ENCODE assay signal across 13 mouse cellular contexts in genomic region chr14:121338819-121339573, GRCm38 (mm10). TPM values are rescaled to one million over a fixed set of nuclear protein-coding genes. Genes with fewer than 3 reads are reported as not detected.
A peak's percentile ranks its signal among the peaks of the same experiment; 100 is the strongest.
DNase-seq lines count a peak whose midpoint lies in the region; ATAC-seq and TF ChIP-seq lines count a peak whose summit lies in the region.
"Had no signal": no experiment of that assay in that cellular context is flagged by ENCODE, and none has a peak within 500 bp of the region (broad histone marks: within the 10 kb centered on the region; RNA-seq: fewer than 3 reads in every experiment).

No protein-coding gene starts in this region.

- peak; percentile 73; the same call in 1 of the 2 replicates for TF ChIP-seq EP300 in heart, adult 2 months (IDR thresholded peaks at IDR 0.05; ENCODE audit: insufficient read depth, low read depth, low read length)

- TF ChIP-seq CTCF in heart, adult 2 months (IDR thresholded peaks at IDR 0.05), result no peak
- TF ChIP-seq CTCF in lung, embryonic 14.5 days (IDR thresholded peaks at IDR 0.05; ENCODE audit: low read depth), result no peak
- no peak for TF ChIP-seq CTCF in lung, adult 2 months (IDR thresholded peaks at IDR 0.05; ENCODE audit: insufficient read depth, low read length)

- H3K9me3 ChIP-seq in lung, embryonic 14.5 days (ENCODE audit: low read depth, low read length), result no peaks in the 10 kb centered on the region
- no peaks in the 10 kb centered on the region for H3K9me3 ChIP-seq in kidney, embryonic 15.5 days (replicated peaks)
- H3K9me3 ChIP-seq in midbrain, embryonic 15.5 days, result no peaks in the 10 kb centered on the region

- H3K27me3 ChIP-seq in heart, adult 2 months (ENCODE audit: control insufficient read depth, insufficient read depth, low read length), result no peaks in the 10 kb centered on the region
- no peaks in the 10 kb centered on the region for H3K27me3 ChIP-seq in lung, embryonic 14.5 days (ENCODE audit: insufficient read depth, low read length)
- H3K27me3 ChIP-seq in kidney, embryonic 15.5 days, result no peaks in the 10 kb centered on the region
- no peaks in the 10 kb centered on the region for H3K27me3 ChIP-seq in midbrain, embryonic 15.5 days (replicated peaks)
- H3K27me3 ChIP-seq: Patski had no signal

- no peak for TF ChIP-seq POLR2A in heart, adult 2 months (IDR thresholded peaks at IDR 0.05; ENCODE audit: insufficient read depth, low read depth, low read length)
- TF ChIP-seq POLR2A in lung, adult 2 months (IDR thresholded peaks at IDR 0.05; ENCODE audit: borderline replicate concordance, extremely low read depth, low read depth, low read length), result no peak

- 60% methylated on average over 18 of the region's 18 CpGs for WGBS in heart, adult 2 months
- 57% methylated on average over 18 of the region's 18 CpGs for WGBS in lung, embryonic 14.5 days
- 69% methylated on average over 18 of the region's 18 CpGs for WGBS in lung, adult 2 months
- 52% methylated on average over 18 of the region's 18 CpGs for WGBS in kidney, embryonic 15.5 days
- WGBS in midbrain, embryonic 15.5 days, result 74% methylated on average over 18 of the region's 18 CpGs

- peaks cover 33% of the 10 kb centered on the region for H3K4me1 ChIP-seq in heart, adult 2 months (ENCODE audit: control insufficient read depth, insufficient read depth, low read length)
- H3K4me1 ChIP-seq in lung, embryonic 14.5 days (ENCODE audit: insufficient read depth), result peaks cover 14% of the 10 kb centered on the region
- H3K4me1 ChIP-seq in lung, adult 2 months (ENCODE audit: control insufficient read depth, insufficient read depth, low read length), result peaks cover 12% of the 10 kb centered on the region
- H3K4me1 ChIP-seq in kidney, embryonic 15.5 days, result peaks cover 52% of the 10 kb centered on the region
- 0 out of 2 replicates have a peak, but pooled peaks cover 3% of the 10 kb centered on the region for H3K4me1 ChIP-seq in midbrain, embryonic 15.5 days

- H3K79me2 ChIP-seq in heart, adult 2 months (replicated peaks; ENCODE audit: control insufficient read depth, insufficient read depth, low read length), result peaks cover 20% of the 10 kb centered on the region

- DNase-seq in heart, adult 2 months, result peak in 1 of 2 experiments; percentile 60
- DNase-seq in heart, postnatal 25 days (ENCODE audit: low spot score), result no peak
- peak; percentile 75 for DNase-seq in lung, embryonic 14.5 days
- no peak for DNase-seq in lung, adult 2 months
- no peak for DNase-seq in adrenal gland, adult 18-20 months (ENCODE audit: low spot score in 2 of 2)
- DNase-seq: adrenal gland, postnatal 36 days; retina, postnatal 1 day had no signal

- H3K4me2 ChIP-seq in lung, embryonic 14.5 days, result no peak overlapping the region
- no peak overlapping the region for H3K4me2 ChIP-seq in kidney, embryonic 15.5 days
- no peak overlapping the region for H3K4me2 ChIP-seq in midbrain, embryonic 15.5 days

- intact Hi-C loops in heart, adult 2 months (cut with DNase I), result no loop called here
- intact Hi-C loops in heart, postnatal 25 days (cut with DNase I), result no loop called here

- no peaks in the 10 kb centered on the region for H3K36me3 ChIP-seq in heart, adult 2 months (ENCODE audit: control insufficient read depth, insufficient read depth, low read length)
- peaks cover 25% of the 10 kb centered on the region for H3K36me3 ChIP-seq in lung, embryonic 14.5 days (ENCODE audit: insufficient read depth)
- peaks cover 35% of the 10 kb centered on the region for H3K36me3 ChIP-seq in kidney, embryonic 15.5 days
- no peaks in the 10 kb centered on the region for H3K36me3 ChIP-seq in midbrain, embryonic 15.5 days (replicated peaks)

- ATAC-seq in lung, embryonic 14.5 days (ENCODE audit: insufficient read depth), result peak; percentile 83; the same call in 1 of the 2 replicates
- peak; percentile 64 for ATAC-seq in kidney, embryonic 15.5 days (replicated peaks; ENCODE audit: low FRiP score)
- ATAC-seq in midbrain, embryonic 15.5 days (replicated peaks), result 0 out of 2 replicates have a peak, but pooled peaks have one; percentile 30
- ATAC-seq in megakaryocyte-erythroid progenitor cell, adult 5-6 weeks (replicated peaks; ENCODE audit: low FRiP score, low TSS enrichment, poor library complexity, severe bottlenecking), result no peak
- ATAC-seq: Patski had no signal

- no peak overlapping the region for H3K9ac ChIP-seq in heart, adult 2 months (ENCODE audit: low read depth, low read length)
- H3K9ac ChIP-seq in lung, embryonic 14.5 days, result no peak overlapping the region
- no peak overlapping the region for H3K9ac ChIP-seq in kidney, embryonic 15.5 days
- no peak overlapping the region for H3K9ac ChIP-seq in midbrain, embryonic 15.5 days
- H3K9ac ChIP-seq: liver, embryonic 14.5 days had no signal

- no peak overlapping the region for H3K4me3 ChIP-seq in heart, adult 2 months
- no peak overlapping the region for H3K4me3 ChIP-seq in lung, embryonic 14.5 days (ENCODE audit: low read depth, low read length)
- no peak overlapping the region for H3K4me3 ChIP-seq in lung, adult 2 months (replicated peaks; ENCODE audit: extremely low read depth, low read depth, low read length)
- no peak overlapping the region for H3K4me3 ChIP-seq in kidney, embryonic 15.5 days (replicated peaks)
- H3K4me3 ChIP-seq in midbrain, embryonic 15.5 days, result no peak overlapping the region
- H3K4me3 ChIP-seq: myocyte had no signal

- peak overlapping the region; percentile 48 for H3K27ac ChIP-seq in heart, adult 2 months
- H3K27ac ChIP-seq in lung, embryonic 14.5 days (ENCODE audit: low read depth), result peak overlapping the region; percentile 21; the same call in 1 of the 2 replicates
- H3K27ac ChIP-seq in kidney, embryonic 15.5 days, result peak overlapping the region; percentile 51; the same call in 1 of the 2 replicates
- no peak overlapping the region for H3K27ac ChIP-seq in midbrain, embryonic 15.5 days
- H3K27ac ChIP-seq: liver, embryonic 14.5 days had no signal

RNA-seq across cellular contexts. Expression of gene Stk24, which starts 40.8 kb away (rescaled TPM):
- 10 to 100 TPM; 70.2 to 75.6 TPM for total RNA-seq in heart, adult 2 months (2021)
- polyA plus RNA-seq in heart, adult 2 months (2012; rRNA removed), result 21.4 and 38.8 TPM in 2 replicates
- 10 to 100 TPM; 67.1 to 78.4 TPM for total RNA-seq in heart, postnatal 25 days (2021)
- polyA plus RNA-seq in lung, embryonic 14.5 days (2014; fragmentation: Nextera tagmentation; extraction: Ambion mirVana), result 50.3 and 51.7 TPM in 2 replicates
- polyA plus RNA-seq in lung, adult 2 months (2012; rRNA removed), result 22.0 and 26.9 TPM in 2 replicates
- polyA plus RNA-seq in kidney, embryonic 15.5 days (2015; fragmentation: Nextera tagmentation; extraction: Ambion mirVana), result 37.9 and 39.3 TPM in 2 replicates
- 18.5 and 18.6 TPM in 2 replicates for polyA plus RNA-seq in midbrain, embryonic 15.5 days (2015; fragmentation: Nextera tagmentation; extraction: Ambion mirVana)
- total RNA-seq in megakaryocyte-erythroid progenitor cell, adult 5-6 weeks (2014; fragmentation: Nextera tagmentation), result 117 and 138 TPM in 2 replicates
- 81.3 and 102 TPM in 2 replicates for total RNA-seq in megakaryocyte-erythroid progenitor cell, adult 5-6 weeks (2017)
- 100 to 1,000 TPM in 1 of 2 experiments, 10 to 100 TPM in 1; 82.2 to 121 TPM for total RNA-seq in adrenal gland, adult 18-20 months (2021)
